Mouse (Mus musculus): ENCODE measurements around the gene Rhox4g.
"Not testable (repeated sequence)": the region's sequence is repeated elsewhere in the genome, so short reads cannot be mapped to it uniquely, and the experiment has no call there.

Rhox4g gene

GRCm38 (mm10) chrX:37651227-37651626 lies at the start of gene Rhox4g:
Gene Rhox4g (minus strand): TSS chrX:37651327.
- DNase-seq = not testable (repeated sequence)

- DNase-seq = no peak
Measured at GRCm38 (mm10) chrX:37692261-37692660, 41.1 kb upstream of the Rhox4g start.

GRCm38 (mm10) chrX:37683031-37683715 lies 32.0 kb upstream of the Rhox4g start:
- no peak for DNase-seq

- not testable (repeated sequence) for DNase-seq
Measured at GRCm38 (mm10) chrX:37673177-37673576, 22.1 kb upstream of the Rhox4g start, which contains the start of gene Rhox2h. Gene Rhox2h (minus strand): TSS chrX:37673277.

- DNase-seq = not testable (repeated sequence)
Measured at GRCm38 (mm10) chrX:37668664-37669063, 17.5 kb upstream of the Rhox4g start, which contains the start of gene Rhox3h. Gene Rhox3h (minus strand): TSS chrX:37668764.

- not testable (repeated sequence) for DNase-seq
Measured at GRCm38 (mm10) chrX:37643370-37643769, 7.8 kb downstream of the Rhox4g start, which contains the start of gene Rhox2g. Gene Rhox2g (minus strand): TSS chrX:37643470.

GRCm38 (mm10) chrX:37628512-37628911 lies 22.6 kb downstream of the Rhox4g start, which contains the start of gene Rhox3g:
Gene Rhox3g (minus strand): TSS chrX:37628612.
- not testable (repeated sequence) for DNase-seq

GRCm38 (mm10) chrX:37607604-37608003 lies 43.5 kb downstream of the Rhox4g start, which contains the start of gene Rhox4f:
Gene Rhox4f (minus strand): TSS chrX:37607704.
- not testable (repeated sequence) for DNase-seq

All from lung, postnatal 4 days (tissue).